Mouse (Mus musculus) ES-E14 (cell line): ENCODE data around the gene Gm7030.

Experiments
- HCFC1 ChIP-seq: IDR thresholded peaks from 2 replicates; pipeline ENCODE4 v1.6.1; 2012; ENCODE audit warnings: low read length, inconsistent platforms, borderline replicate concordance; ENCODE audit not compliant: insufficient read depth
- ZC3H11A ChIP-seq: IDR thresholded peaks from 2 replicates; pipeline ENCODE4 v1.6.1; 2012; ENCODE audit warnings: low read depth, mild to moderate bottlenecking, inconsistent platforms, low read length, borderline replicate concordance
- ZNF384 ChIP-seq: IDR thresholded peaks from 2 replicates; pipeline ENCODE4 v1.6.1; 2012; ENCODE audit warnings: low read depth, low read length, inconsistent platforms

DNA sequence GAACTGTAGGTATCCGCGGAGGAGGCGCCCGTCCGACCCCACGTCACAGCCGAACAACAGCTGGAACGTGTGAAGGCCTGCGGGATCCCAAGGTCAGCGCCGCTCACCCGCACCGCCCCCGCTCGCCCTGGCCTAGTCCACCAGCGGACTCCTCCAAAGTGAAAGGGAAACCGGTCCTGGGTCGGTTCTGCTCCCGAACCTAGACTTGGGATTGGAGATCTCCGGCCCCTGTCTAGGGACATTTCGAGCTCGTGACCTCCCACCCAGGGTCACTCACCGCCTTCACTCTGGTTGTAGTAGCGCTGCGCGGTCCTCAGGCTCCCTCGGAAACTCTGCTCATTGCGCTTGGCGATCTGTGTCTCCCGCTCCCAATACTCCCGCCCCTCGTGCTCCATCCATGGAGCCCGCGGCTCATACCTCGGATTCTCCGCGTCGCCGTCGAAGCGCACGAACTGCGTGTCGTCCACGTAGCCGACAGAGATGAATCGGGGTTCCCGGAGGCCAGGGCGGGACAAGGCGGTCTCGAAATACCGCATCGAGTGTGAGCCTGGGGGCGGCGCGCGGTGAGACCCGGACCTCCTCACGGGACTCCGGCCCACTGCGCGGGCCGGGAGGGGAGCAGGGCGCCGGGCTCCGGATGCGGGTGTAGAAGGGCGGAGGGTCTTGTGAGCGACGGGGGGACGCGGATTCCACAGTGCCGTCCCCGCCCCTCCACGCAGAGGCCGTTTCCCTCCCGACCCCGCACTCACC, 16.1 kb upstream of the Gm7030 start:
- TF ChIP-seq HCFC1 (no peak), ZNF384 (no peak), ZC3H11A (no peak)
